Mouse (Mus musculus): ENCODE data around the gene Ccdc175. TPM values are rescaled to one million over a fixed set of nuclear protein-coding genes. Genes with fewer than 3 reads are reported as not detected.

Ccdc175 gene
- polyA plus RNA-seq, 1 experiment, result not detected

DNA sequence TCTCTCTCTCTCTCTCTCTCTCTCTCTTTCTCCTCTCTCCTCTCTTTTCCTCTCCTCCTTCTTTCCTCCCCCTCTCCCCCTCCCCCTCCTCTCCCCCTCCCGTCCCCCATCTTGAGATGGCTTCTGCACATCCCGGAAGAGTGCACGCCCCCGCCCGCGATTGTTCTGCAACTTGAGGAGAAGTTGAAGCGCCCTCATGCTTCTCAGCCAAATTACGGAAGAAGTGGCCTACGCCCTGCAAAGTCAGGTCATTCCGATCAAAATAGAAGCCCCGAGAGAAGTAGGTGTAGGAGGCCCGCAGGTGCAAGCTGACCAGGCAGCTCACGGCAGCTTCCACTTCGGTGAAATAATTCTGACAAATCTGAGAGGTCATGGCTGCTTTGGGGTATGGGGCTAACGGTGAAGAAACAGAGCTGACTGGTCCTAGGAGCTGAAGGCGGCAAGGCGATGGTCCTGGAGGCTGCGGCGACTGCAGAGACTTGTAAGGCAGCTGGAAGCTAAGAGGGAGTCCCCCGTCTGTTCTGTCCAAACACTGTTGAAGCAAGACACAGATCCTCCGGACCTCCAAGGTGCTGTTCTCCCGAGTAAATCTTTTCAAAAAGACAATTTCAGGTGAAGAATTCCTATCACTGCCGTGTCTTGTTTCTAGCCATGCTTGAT is 69.0 kb downstream of the Ccdc175 start:
- Histone ChIP-seq H3K4me3 (ENCODE audit: insufficient read depth, low read depth, low read length) (no peak overlapping the region), H3K4me1 (ENCODE audit: control insufficient read depth, insufficient read depth, low read length) (no peaks in the 10 kb centered on the region), H3K27ac (ENCODE audit: insufficient read depth, low read depth, low read length) (no peak overlapping the region)
- WGBS, result 89% methylated on average over 22 of the region's 23 CpGs
- TF ChIP-seq POLR2A (IDR thresholded peaks at IDR 0.05; ENCODE audit: insufficient read depth, low read depth, low read length), result no peak
- no peak for TF ChIP-seq CTCF (IDR thresholded peaks at IDR 0.05; ENCODE audit: insufficient read depth, low read depth, low read length)

DNA sequence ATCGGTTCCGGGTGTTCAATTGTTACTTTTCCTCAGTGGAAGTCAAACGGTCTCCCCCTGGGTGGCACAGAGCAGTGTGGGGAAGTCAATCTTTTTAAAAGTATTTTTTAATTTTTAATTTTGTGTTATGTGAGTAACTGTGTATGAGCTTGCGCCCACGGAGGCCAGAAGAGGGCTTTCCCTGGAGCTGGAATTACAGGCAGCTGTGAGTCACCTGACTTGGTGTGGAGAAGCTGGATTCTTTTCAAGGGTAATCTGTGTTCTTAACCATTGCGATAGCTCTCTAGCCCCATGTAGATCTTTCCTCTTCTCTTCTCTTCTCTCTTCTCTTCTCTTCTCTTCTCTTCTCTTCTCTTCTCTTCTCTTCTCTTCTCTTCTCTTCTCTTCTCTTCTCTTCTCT is 69.7 kb downstream of the Ccdc175 start:
- 72% methylated on average over 6 of the region's 6 CpGs for WGBS
- TF ChIP-seq CTCF (IDR thresholded peaks at IDR 0.05; ENCODE audit: insufficient read depth, low read depth, low read length), result no peak
- no peak for TF ChIP-seq POLR2A (IDR thresholded peaks at IDR 0.05; ENCODE audit: insufficient read depth, low read depth, low read length)
- no peak overlapping the region for H3K27ac ChIP-seq (ENCODE audit: insufficient read depth, low read depth, low read length)
- no peaks in the 10 kb centered on the region for H3K4me1 ChIP-seq (ENCODE audit: control insufficient read depth, insufficient read depth, low read length)
- H3K4me3 ChIP-seq (ENCODE audit: insufficient read depth, low read depth, low read length), result no peak overlapping the region

DNA sequence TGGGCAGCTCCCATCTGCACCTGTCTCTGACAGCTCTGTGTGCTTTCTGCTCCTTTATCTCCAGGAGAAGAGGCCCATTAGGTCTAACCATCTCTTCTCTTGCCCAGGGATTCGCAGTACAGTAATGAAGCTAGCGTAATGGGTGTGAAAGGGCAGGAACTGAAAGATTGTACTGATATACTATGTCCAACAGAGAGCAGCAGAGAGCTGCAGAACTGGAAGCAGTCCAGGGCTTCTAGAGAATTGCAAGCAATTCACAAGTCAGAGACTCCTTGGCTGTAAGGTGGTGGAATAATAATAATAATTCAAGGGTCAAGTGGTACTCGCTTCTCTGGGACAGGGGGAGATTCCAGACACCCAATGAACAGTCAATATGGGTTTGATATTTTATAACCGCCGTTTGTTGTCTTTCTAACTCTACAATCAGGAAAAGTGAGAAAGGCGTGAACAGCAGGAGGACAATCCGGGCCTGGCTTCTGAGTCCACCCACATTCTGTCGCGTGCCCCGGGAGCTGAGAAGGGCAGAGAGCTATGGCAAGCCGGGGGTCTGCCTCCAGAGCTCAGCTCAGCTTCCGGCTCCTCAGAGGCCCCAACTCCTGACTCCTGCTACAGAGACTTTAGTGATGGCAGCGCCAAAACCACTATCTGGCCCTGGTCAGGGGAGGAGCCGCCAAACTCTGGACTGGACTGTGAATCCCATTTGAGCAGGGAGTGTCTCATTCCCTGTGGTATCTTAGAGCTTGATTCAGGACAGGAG is 80.1 kb downstream of the Ccdc175 start:
- 28% methylated on average over 14 of the region's 14 CpGs for WGBS
- peaks cover 2% of the 10 kb centered on the region; the same call in 1 of the 2 replicates for H3K4me1 ChIP-seq (ENCODE audit: control insufficient read depth, insufficient read depth, low read length)
- H3K27ac ChIP-seq (ENCODE audit: insufficient read depth, low read depth, low read length), result no peak overlapping the region
- no peak for TF ChIP-seq POLR2A (IDR thresholded peaks at IDR 0.05; ENCODE audit: insufficient read depth, low read depth, low read length)
- TF ChIP-seq CTCF (IDR thresholded peaks at IDR 0.05; ENCODE audit: insufficient read depth, low read depth, low read length), result no peak
- H3K4me3 ChIP-seq (ENCODE audit: insufficient read depth, low read depth, low read length), result no peak overlapping the region

DNA sequence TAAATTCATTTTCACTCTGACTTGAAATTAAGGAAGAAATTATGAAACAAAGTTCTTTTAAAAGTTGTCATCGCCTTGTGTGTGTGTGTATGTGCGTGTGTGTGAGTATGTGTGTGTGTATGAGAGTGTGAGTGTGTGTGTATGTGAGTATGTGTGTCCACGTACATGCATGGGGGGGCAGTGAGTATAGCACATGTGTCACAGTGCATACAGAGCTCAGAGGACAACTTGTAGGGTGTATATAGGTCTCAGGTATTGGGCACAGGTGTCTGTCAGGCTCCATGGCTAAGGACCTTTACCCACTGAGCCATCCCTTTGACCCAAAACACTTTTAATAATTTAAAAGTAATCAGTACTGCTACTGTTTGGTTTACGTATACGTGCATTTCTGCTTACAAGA is 80.8 kb downstream of the Ccdc175 start:
- H3K4me1 ChIP-seq (ENCODE audit: control insufficient read depth, insufficient read depth, low read length), result peaks cover 2% of the 10 kb centered on the region; the same call in 1 of the 2 replicates
- WGBS, result 87% methylated on average over 5 of the region's 5 CpGs
- no peak overlapping the region for H3K4me3 ChIP-seq (ENCODE audit: insufficient read depth, low read depth, low read length)
- H3K27ac ChIP-seq (ENCODE audit: insufficient read depth, low read depth, low read length), result no peak overlapping the region
- no peak for TF ChIP-seq CTCF (IDR thresholded peaks at IDR 0.05; ENCODE audit: insufficient read depth, low read depth, low read length)
- TF ChIP-seq POLR2A (IDR thresholded peaks at IDR 0.05; ENCODE audit: insufficient read depth, low read depth, low read length), result no peak

DNA sequence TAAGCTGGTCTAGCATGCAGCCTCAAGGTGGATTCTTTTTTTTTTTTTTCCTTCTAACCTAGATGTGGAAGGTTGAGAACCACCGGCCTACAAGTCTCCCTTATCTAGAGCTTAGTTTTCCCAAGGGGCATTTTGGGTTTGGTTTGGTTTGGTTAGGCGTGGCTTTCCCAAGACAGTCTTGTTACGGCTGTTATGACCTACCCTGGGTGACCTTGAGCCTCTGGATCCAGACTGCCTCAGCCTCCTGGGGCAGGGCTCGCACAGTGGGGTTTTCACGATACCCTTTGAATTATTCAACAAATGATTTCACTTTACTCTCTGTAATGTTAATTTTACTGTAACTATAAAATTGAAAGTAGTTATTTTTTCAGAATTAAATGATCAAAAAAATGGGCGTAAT is 82.1 kb downstream of the Ccdc175 start:
- Histone ChIP-seq H3K4me1 (ENCODE audit: control insufficient read depth, insufficient read depth, low read length) (peaks cover 2% of the 10 kb centered on the region; the same call in 1 of the 2 replicates), H3K27ac (ENCODE audit: insufficient read depth, low read depth, low read length) (no peak overlapping the region), H3K4me3 (ENCODE audit: insufficient read depth, low read depth, low read length) (no peak overlapping the region)
- 97% methylated on average over 6 of the region's 6 CpGs for WGBS
- no peak for TF ChIP-seq POLR2A (IDR thresholded peaks at IDR 0.05; ENCODE audit: insufficient read depth, low read depth, low read length)
- TF ChIP-seq CTCF (IDR thresholded peaks at IDR 0.05; ENCODE audit: insufficient read depth, low read depth, low read length), result no peak

DNA sequence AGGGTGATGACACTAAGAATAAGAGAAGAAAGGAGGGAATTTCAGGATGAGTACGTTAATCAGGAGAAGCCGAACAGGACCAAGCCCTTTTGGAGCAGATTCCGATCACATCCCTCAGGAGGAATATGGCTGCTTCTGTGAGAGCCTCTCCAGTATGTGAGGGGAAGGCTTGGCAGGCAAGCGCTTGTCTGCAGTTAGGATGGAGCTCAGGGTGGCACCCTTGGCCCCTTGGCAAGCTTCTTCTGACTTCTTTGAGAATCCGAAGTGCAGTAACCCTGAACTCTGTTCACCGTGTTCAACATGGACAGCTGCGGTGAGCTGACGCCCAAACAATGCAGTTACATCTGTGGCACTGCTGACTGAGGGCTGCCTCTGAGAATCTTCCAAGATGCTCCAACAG is 87.9 kb downstream of the Ccdc175 start:
- WGBS, result 97% methylated on average over 8 of the region's 8 CpGs
- Histone ChIP-seq H3K4me1 (ENCODE audit: control insufficient read depth, insufficient read depth, low read length) (no peaks in the 10 kb centered on the region), H3K27ac (ENCODE audit: insufficient read depth, low read depth, low read length) (no peak overlapping the region), H3K4me3 (ENCODE audit: insufficient read depth, low read depth, low read length) (no peak overlapping the region)
- TF ChIP-seq CTCF (IDR thresholded peaks at IDR 0.05; ENCODE audit: insufficient read depth, low read depth, low read length), result no peak
- TF ChIP-seq POLR2A (IDR thresholded peaks at IDR 0.05; ENCODE audit: insufficient read depth, low read depth, low read length), result no peak

DNA sequence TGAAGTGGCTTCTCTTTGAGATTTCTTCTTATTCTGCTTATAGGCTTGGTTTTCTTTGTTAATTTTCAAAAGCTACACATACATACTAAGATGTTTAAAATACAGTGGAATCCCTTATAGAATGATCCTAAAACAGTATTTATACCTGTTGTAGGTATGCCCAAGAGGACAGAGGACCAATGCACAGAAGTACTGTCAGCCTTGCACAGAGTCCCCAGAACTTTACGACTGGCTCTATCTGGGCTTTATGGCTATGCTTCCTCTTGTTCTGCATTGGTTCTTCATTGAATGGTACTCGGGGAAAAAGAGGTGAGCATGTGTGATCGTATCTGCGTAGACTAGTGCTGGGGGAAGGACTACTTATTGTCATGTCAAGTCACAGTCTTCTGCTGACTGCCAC is 95.0 kb downstream of the Ccdc175 start:
- H3K4me3 ChIP-seq (ENCODE audit: insufficient read depth, low read depth, low read length), result no peak overlapping the region
- no peak for TF ChIP-seq POLR2A (IDR thresholded peaks at IDR 0.05; ENCODE audit: insufficient read depth, low read depth, low read length)
- no peak for TF ChIP-seq CTCF (IDR thresholded peaks at IDR 0.05; ENCODE audit: insufficient read depth, low read depth, low read length)
- peaks cover 2% of the 10 kb centered on the region for H3K4me1 ChIP-seq (ENCODE audit: control insufficient read depth, insufficient read depth, low read length)
- H3K27ac ChIP-seq (ENCODE audit: insufficient read depth, low read depth, low read length), result no peak overlapping the region
- WGBS, result 83% methylated on average over 4 of the region's 4 CpGs

DNA sequence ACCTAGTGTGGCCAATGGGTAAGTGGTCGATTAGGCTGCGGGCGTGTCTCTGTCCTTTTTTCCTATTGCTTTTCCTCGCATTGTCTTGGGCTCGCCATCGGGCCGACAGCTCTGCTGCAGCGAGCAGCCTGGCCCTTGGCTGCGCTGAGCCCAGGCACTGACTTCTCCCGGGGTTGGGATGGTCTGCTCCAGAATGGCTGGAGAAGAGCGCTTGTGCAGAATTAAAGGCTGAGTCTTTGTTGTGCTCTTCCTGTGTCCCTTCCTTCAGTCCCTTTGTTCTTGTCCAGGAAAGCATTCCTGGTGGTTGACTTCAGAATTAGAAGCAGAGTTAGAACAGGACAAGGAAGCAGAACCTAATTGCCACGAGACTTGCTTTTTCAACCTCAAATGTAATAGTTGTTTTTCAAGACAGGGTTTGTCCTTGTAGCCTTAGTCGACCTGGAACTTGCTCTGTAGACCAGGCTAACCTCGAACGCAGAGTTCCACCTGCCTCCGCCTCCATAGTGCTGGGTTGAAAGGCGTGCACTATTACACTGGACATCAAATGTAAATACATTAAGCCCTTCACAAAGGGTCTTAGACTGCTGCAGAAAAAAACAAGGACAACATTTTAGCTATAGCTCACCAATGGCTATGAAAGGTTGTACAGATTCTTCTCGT is 98.5 kb downstream of the Ccdc175 start:
- Histone ChIP-seq H3K4me1 (ENCODE audit: control insufficient read depth, insufficient read depth, low read length) (peaks cover 9% of the 10 kb centered on the region), H3K4me3 (ENCODE audit: insufficient read depth, low read depth, low read length) (peak overlapping the region; percentile 87), H3K27ac (ENCODE audit: insufficient read depth, low read depth, low read length) (peak overlapping the region; percentile 86)
- under 1% methylated on average over 18 of the region's 18 CpGs for WGBS
- TF ChIP-seq POLR2A (IDR thresholded peaks at IDR 0.05; ENCODE audit: insufficient read depth, low read depth, low read length), result no peak
- TF ChIP-seq CTCF (IDR thresholded peaks at IDR 0.05; ENCODE audit: insufficient read depth, low read depth, low read length), result no peak

All from olfactory bulb, adult 2 months (tissue).